Mouse (Mus musculus) liver, embryonic 16.5 days (tissue): ENCODE data around the gene Art1. TPM values are rescaled to one million over a fixed set of nuclear protein-coding genes. Genes with fewer than 3 reads are reported as not detected.

Experiments used
- ATAC-seq: fragments of 200-750 bp; cut with Nextera tagmentation; 2 replicates; pipeline ENCODE4 v1.8.0; 2017; ENCODE audit warnings: low read depth, mild to moderate bottlenecking, moderate number of reproducible peaks, moderate library complexity
- H3K27ac ChIP-seq: fragments of 300-500 bp; sonication (generic); 2 replicates; pipeline ENCODE4 v1.5.1; 2014; ENCODE audit warnings: mild to moderate bottlenecking, low read length
- H3K27me3 ChIP-seq: fragments of 300-500 bp; sonication (generic); 2 replicates; pipeline ENCODE4 v1.6.1; 2014; ENCODE audit warnings: low read depth, low read length, mixed read lengths; ENCODE audit not compliant: control insufficient read depth, insufficient read depth
- H3K36me3 ChIP-seq: fragments of 300-500 bp; sonication (generic); 2 replicates; pipeline ENCODE4 v1.6.1; 2014; ENCODE audit warnings: mild to moderate bottlenecking; ENCODE audit not compliant: control insufficient read depth, insufficient read depth
- H3K4me1 ChIP-seq: fragments of 300-500 bp; sonication (generic); 2 replicates; pipeline ENCODE4 v1.6.1; 2014; ENCODE audit warnings: low read depth, low read length, mixed read lengths; ENCODE audit not compliant: control insufficient read depth
- H3K4me2 ChIP-seq: fragments of 300-500 bp; sonication (generic); 2 replicates; pipeline ENCODE4 v1.6.1; 2014; ENCODE audit warnings: low read depth, low read length, mixed read lengths
- H3K4me3 ChIP-seq: fragments of 300-500 bp; sonication (generic); 2 replicates; pipeline ENCODE4 v1.5.1; 2014; ENCODE audit warnings: low read depth, mild to moderate bottlenecking, low read length
- H3K9ac ChIP-seq: fragments of 300-500 bp; sonication (generic); 2 replicates; pipeline ENCODE4 v1.6.1; 2014; ENCODE audit warnings: low read depth, low read length
- H3K9me3 ChIP-seq: fragments of 300-500 bp; sonication (generic); replicated peaks from 2 replicates; pipeline ENCODE4 v1.6.1; 2016; ENCODE audit warnings: low read length; ENCODE audit not compliant: control insufficient read depth
- WGBS: fragments of 180-500 bp; shearing (Covaris S2); extraction: QIAGEN DNeasy Blood & Tissue Kit; methylation state at CpG from one replicate; pipeline ENCODE4 v1.1.7; 2014; ENCODE audit not compliant: insufficient replicate concordance; 5-methylcytosine and 5-hydroxymethylcytosine counted together
- polyA plus RNA-seq: library from polyadenylated mRNA; unstranded; fragments of >200 nt; fragmentation: Nextera tagmentation; extraction: Ambion mirVana; gene quantifications from 2 replicates; pipeline ENCODE4 v1.2.1, GENCODE M21; 2015

Art1 gene
- polyA plus RNA-seq, 1 experiment from 2014 or later, result 0.93 TPM

DNA sequence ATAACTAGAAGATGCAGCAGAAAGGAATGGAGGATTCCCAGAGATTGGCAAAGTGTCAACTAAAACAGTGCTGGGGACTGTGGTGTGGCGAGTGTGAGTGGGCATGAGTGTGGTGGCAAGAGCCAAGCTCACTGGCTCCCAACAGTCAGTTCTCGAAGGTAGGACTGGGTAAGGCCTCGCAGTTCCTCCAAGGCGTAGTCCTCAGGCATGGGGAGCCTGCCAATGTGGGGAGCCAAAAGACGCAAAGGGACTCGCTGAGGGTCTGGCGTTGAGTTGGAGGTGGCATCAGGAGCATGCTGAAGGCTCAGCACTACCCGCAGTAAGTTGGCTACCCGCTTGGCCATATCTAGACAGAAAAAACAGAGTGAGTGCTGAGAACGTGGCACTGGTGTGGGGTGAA lies 18.8 kb downstream of the Art1 start:
- Histone ChIP-seq H3K4me3 (no peak overlapping the region), H3K9me3 (no peaks in the 10 kb centered on the region), H3K27me3 (no peaks in the 10 kb centered on the region), H3K36me3 (peaks cover 57% of the 10 kb centered on the region), H3K4me1 (no peaks in the 10 kb centered on the region), H3K4me2 (no peak overlapping the region), H3K27ac (no peak overlapping the region), H3K9ac (no peak overlapping the region)
- 87% methylated on average over 10 of the region's 10 CpGs for WGBS
- ATAC-seq, result no peak

DNA sequence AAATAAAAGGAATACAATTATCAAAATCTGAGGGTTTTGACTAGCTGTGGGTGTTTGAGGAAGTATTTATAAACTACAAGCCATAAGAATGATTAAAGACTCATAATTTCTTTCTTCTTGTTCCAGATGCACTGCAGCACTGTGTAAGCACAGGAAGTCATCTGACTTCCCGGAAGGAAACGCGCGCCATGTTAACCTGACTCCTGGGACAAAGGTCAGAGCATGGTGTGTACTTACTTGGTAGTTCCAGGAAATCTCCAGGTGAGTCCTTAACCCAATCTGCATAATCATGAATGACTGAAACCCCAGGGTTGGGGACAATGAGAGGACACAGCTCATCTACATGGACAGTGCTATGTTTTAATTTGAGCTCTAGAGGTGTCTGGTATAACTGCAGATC lies 30.9 kb downstream of the Art1 start:
- Histone ChIP-seq H3K36me3 (peaks cover 57% of the 10 kb centered on the region), H3K9ac (no peak overlapping the region), H3K27me3 (no peaks in the 10 kb centered on the region), H3K4me2 (no peak overlapping the region), H3K27ac (no peak overlapping the region), H3K9me3 (no peaks in the 10 kb centered on the region), H3K4me1 (no peaks in the 10 kb centered on the region), H3K4me3 (no peak overlapping the region)
- ATAC-seq, result no peak
- WGBS, result 89% methylated on average over 4 of the region's 4 CpGs

DNA sequence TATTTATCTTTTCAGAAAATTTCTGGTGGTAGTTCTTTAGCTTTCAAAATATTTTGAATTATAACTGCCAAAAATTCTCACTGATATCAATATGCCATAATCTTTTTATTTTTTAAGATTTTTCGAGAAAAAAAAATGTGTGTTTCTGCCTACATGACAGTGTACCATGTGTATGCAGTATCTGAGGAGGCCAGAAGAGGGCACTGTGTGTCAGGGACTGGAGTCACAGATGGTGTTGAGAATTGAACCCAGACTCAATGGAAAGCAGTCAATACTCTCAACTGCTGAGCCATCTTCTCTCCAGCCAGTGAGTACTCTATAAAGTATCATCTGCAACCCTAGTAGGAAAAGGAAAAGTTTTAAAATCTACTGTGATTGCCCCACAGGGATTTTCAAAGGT lies 35.9 kb downstream of the Art1 start:
- Histone ChIP-seq H3K4me1 (no peaks in the 10 kb centered on the region), H3K9ac (no peak overlapping the region), H3K36me3 (peaks cover 51% of the 10 kb centered on the region), H3K9me3 (no peaks in the 10 kb centered on the region), H3K4me2 (no peak overlapping the region), H3K27ac (no peak overlapping the region), H3K27me3 (no peaks in the 10 kb centered on the region), H3K4me3 (no peak overlapping the region)
- ATAC-seq, result no peak
- 66% methylated on average over 1 of the region's 1 CpGs for WGBS

DNA sequence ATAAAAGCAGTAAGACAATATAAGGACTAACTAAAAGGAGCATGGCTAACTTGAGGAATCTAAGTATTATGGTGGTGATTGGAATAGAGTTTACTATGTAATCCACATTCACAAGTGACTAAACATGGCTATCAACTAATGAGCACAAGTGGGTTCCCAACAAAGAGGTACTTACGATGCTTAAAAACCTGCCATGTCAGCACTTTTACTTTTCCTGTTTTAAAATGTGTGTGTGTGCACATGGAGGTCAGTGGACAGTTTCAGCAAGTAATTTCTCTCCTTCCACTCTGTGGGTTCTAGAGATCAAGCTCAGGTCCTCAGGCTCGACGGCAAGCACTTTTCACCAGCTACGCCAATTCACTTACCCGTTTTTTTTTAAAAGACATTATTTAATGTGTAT lies 36.4 kb downstream of the Art1 start:
- Histone ChIP-seq H3K4me3 (no peak overlapping the region), H3K9ac (no peak overlapping the region), H3K27me3 (no peaks in the 10 kb centered on the region), H3K4me1 (no peaks in the 10 kb centered on the region), H3K9me3 (no peaks in the 10 kb centered on the region), H3K4me2 (no peak overlapping the region), H3K36me3 (peaks cover 51% of the 10 kb centered on the region), H3K27ac (no peak overlapping the region)
- no peak for ATAC-seq
- WGBS, result 88% methylated on average over 5 of the region's 5 CpGs

DNA sequence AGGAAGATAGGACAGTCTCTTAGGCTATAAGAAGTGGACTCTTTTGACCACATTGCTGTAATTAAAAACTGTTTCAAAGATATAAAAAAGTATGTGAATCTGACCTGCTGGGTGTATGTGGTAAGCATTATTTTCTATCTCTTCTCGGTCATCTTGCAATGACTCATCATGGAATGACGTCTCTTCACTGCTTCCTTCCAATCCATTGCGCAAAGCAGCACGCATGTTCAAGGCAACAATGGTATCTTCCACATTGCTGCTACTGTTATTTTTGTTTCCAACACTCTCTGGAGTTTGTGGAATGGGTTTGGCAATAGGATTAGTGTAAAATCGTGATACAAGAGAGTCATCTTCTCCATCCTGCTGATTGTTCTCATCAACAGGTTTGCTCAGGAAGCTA lies 52.1 kb downstream of the Art1 start:
- no peak for ATAC-seq
- H3K36me3 ChIP-seq, result peaks cover 35% of the 10 kb centered on the region
- no peak overlapping the region for H3K4me2 ChIP-seq
- H3K27me3 ChIP-seq, result no peaks in the 10 kb centered on the region
- no peaks in the 10 kb centered on the region for H3K4me1 ChIP-seq
- H3K9ac ChIP-seq, result no peak overlapping the region
- no peak overlapping the region for H3K27ac ChIP-seq
- 78% methylated on average over 5 of the region's 5 CpGs for WGBS
- H3K4me3 ChIP-seq, result no peak overlapping the region
- no peaks in the 10 kb centered on the region for H3K9me3 ChIP-seq

Other genes starting within 250 kb of the Art1 start
- 6.1 and 6.4 TPM in 2 replicates for gene Folr2, start 244.5 kb upstream of the Art1 start, polyA plus RNA-seq
- 36.3 and 41.6 TPM in 2 replicates for gene Anapc15, start 238.0 kb upstream of the Art1 start, polyA plus RNA-seq
- 0.64 and 1.1 TPM in 2 replicates for gene Folr1, start 231.0 kb upstream of the Art1 start, polyA plus RNA-seq
- gene Lamtor1, start 195.8 kb upstream of the Art1 start, polyA plus RNA-seq, result 63.7 TPM in 2 replicates
- 0.25 and 0.31 TPM in 2 replicates for gene Tomt, start 195.4 kb upstream of the Art1 start, polyA plus RNA-seq
- 1.3 and 2.1 TPM in 2 replicates for gene Lrrc51, start 167.8 kb upstream of the Art1 start, polyA plus RNA-seq
- 32.1 and 32.5 TPM in 2 replicates for gene Numa1, start 167.6 kb upstream of the Art1 start, polyA plus RNA-seq
- 32.7 and 32.8 TPM in 2 replicates for gene Il18bp, start 83.1 kb upstream of the Art1 start, polyA plus RNA-seq
- gene Rnf121, start 36.3 kb upstream of the Art1 start, polyA plus RNA-seq, result 11.6 and 11.9 TPM in 2 replicates
- gene Xndc1, start 36.2 kb upstream of the Art1 start, polyA plus RNA-seq, result 12.6 and 12.7 TPM in 2 replicates
- gene Xntrpc, start 36.0 kb upstream of the Art1 start, polyA plus RNA-seq, result 0.33 and 0.37 TPM in 2 replicates
- gene Trpc2, start 18.6 kb upstream of the Art1 start, polyA plus RNA-seq, result 0.07 TPM in 1 of 2 replicates, not detected in the other
- 0.22 and 0.23 TPM in 2 replicates for gene Art5, start 7.7 kb downstream of the Art1 start, polyA plus RNA-seq
- gene Chrna10, start 15.1 kb downstream of the Art1 start, polyA plus RNA-seq, result not detected in 2 replicates
- 14.0 and 14.5 TPM in 2 replicates for gene Nup98, start 108.4 kb downstream of the Art1 start, polyA plus RNA-seq
- gene Pgap2, start 108.5 kb downstream of the Art1 start, polyA plus RNA-seq, result 24.8 and 25.2 TPM in 2 replicates
- 49.5 and 56.3 TPM in 2 replicates for gene Rhog, start 154.3 kb downstream of the Art1 start, polyA plus RNA-seq
- gene Stim1, start 166.1 kb downstream of the Art1 start, polyA plus RNA-seq, result 15.8 and 16.2 TPM in 2 replicates